Mouse (Mus musculus) brain, embryonic 14.5 days (tissue): ENCODE results near the gene Mast2.
A peak's percentile ranks its signal among the peaks of the same experiment; 100 is the strongest.

Experiments used
- CTCF ChIP-seq: fragments of 200-500 bp; IDR thresholded peaks from 2 replicates; pipeline ENCODE4 v1.5.1; 2012; ENCODE audit warnings: inconsistent platforms, mild to moderate bottlenecking, moderate library complexity, borderline replicate concordance; ENCODE audit not compliant: insufficient read depth, insufficient read length; ENCODE audit errors: extremely low read depth
- POLR2A ChIP-seq: fragments of 200-500 bp; IDR thresholded peaks from 2 replicates; pipeline ENCODE4 v1.6.1; 2012; ENCODE audit warnings: mild to moderate bottlenecking, inconsistent platforms, borderline replicate concordance; ENCODE audit not compliant: poor library complexity, insufficient read depth, insufficient read length, severe bottlenecking; ENCODE audit errors: extremely low read depth

DNA sequence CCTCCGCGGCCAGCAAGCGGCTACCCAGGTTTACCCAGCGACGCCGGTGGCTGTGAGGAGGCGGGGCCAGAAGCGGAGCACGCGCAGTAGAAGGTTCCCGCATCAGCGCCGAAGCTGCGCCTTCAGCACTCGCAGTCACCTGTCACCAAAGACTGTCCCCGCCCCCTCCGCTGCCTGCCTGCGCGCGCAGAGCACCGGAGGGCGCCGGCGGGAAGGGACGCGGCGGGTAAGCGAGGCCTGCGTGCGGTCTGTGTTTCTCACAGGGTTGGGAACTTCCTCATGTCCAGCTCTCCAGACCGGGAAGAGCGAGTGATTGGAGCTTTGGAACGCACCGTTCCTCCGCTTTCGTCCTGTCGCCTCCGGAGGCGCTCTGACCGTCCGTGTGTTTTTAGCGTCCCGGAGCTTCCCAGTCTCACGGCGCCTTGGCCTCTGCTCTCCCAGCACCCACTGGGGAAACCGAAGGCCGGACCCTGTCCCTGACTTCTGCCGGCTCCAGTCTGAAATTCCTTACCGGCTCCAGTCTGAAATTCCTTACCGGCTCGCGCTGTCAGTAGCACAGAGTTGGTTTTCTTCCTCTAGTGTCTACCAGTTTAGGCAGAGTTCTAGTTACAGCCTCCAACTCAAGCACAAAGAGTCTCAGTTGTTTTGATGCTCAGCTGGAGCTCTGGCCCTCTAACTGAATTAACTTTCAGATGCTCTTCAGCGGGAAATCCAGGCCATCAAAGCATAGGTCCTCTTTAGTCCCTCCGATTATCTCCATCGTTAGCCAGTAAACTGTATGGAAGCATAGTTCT, 43.6 kb upstream of the Mast2 start, which contains the start of gene Ipp:
- TF ChIP-seq CTCF, result 0 out of 2 replicates have a peak, but pooled peaks have one; percentile 23
- peak; percentile 96 for TF ChIP-seq POLR2A
